Mouse (Mus musculus) frontal cortex, postnatal 14 days (tissue): ENCODE results near the gene Uncx.
A peak's percentile ranks its signal among the peaks of the same experiment; 100 is the strongest.

Experiments
- DNase-seq, 2 experiments: peaks; one replicate each; pipeline ENCODE4 v3.0.0; 2022; ENCODE audit warnings: low spot score in 2 of 2

Gene Uncx

DNA sequence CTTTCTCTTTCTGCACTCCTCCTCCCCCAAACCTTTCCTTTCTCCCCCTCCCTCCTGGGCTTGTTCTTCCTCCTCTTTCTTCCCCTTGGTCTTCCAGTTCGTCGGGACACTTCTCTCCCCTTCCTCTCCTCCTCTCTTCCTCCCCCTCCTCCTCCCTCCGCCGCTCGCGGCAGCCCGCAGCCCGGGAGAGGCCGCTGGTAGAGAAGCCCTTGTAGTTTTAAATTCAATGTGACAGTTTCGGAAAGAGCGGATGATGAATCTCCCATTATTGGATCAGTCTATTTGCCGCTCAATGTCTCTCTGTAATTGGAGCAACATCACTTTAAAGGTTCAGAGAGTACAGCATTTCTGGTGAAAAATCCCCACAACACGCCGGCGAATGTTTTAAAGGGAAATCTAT is at the start of gene Uncx:
TSS of gene Uncx (plus strand) at position 281 of the 400 bp plus-strand sequence.
- DNase-seq: no peak

DNA sequence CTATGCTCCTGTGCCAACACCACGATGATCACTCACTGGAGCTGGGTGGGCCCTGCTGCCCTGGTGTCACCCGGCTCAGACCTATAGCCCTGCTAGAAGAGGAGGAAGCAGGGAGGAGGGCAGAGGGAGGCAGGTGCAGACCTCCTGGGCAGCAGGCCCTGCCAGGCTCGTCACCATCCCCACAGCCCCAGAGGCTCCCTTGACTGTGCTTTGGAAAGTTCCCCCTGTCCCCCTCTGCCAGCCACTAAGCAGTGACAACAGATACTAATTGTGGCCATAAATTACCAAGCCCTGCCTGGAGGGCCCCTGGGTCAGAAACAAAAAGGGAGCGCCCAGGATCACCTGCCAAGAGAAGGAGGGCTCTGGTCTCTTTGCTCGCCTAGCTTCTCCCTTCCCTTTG is 49.6 kb upstream of the Uncx start:
- no peak for DNase-seq

DNA sequence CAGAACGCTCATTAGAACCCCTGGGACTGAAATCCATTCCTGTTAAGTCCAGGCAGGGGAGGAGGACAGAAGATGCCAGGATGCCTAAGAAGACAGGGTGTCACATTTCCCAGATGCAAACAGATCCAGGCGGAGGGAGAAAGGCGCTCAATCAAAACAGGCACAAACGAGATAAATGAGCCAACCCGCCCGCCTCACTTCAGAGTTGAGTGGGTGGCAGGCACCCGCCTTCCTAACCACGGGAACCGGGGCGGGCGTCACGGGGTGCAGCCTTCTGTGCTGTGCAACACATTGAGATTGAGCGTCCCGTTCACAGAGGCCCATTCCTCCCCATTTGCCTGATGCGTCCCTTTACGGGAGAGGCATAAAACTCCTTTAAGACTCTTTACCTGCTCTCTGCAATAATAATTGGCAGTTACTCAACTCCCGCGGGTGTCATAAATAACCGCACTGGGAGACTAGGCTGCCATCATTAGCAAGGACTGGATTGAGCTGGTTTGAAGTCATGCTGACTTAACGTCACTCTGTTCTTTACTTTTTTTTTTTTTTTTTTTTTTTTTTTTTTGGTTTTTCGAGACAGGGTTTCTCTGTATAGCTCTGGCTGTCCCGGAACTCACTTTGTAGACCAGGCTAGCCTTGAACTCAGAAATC is 48.1 kb upstream of the Uncx start:
- DNase-seq: no peak

DNA sequence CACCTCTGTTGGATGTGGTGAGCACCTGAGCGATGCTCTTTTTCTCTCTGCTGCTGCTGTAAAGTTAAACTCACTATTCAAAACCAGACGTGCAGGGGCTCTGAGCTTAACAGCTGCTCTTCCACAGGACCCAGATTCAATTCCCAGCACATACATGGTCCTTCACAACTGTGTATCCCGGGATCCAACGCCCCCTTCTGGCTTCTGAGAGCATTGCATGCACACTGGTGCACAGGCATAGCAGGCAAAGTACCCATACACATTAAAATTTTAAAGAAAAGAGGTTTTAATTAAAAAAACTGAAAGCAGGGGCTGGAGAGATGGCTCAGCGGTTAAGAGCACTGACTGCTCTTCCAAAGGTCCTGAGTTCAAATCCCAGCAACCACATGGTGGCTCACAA is 46.4 kb upstream of the Uncx start:
- no peak for DNase-seq

DNA sequence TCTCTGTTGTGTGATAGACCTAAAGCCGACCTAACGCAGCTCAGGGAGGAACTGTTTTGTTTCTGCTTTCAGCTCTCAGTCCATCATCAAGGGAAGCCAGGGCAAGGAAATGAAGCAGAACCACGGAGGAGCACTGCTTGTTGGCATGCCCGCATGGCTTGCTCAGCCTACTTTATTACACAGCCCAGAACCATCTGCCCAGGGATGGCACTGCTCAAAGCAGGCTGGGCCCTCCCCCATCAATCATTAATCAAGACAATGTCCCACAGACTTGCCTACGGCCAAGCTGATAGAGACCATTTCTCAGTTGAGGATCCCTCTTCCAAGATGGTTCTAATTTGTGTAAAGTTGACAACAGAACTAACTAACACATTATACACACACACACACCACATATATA is 44.5 kb upstream of the Uncx start:
- no peak for DNase-seq

GRCm38 (mm10) chr5:139502281-139502680 is 41.0 kb upstream of the Uncx start:
- DNase-seq: no peak

DNA sequence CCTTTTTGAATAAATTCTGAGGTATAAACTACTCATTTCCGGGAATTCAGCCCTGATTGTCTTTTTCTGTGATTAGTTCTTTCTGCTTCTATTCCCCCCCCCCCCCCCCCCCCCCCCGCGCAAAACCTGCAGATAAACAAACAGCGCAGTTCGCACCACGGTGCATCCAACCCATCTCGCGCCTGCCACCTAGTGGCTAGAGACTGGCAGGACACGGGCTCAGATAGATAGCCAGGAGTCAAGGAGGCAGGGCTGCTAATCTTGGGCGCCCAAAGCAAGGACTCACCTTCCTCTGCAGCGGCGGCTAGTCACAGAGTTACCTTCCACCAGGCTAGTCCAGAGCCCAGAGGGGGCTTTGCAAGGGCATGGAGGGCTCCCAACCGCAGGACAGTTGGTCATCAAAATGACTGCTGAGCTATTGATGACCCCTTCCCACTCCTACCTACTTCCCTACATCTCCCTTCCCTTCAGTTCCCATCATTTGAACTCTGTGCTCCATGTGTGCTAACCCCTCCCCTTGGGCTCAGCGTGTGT is 38.2 kb upstream of the Uncx start:
- DNase-seq: peak in 1 of 2 experiments; percentile 66

DNA sequence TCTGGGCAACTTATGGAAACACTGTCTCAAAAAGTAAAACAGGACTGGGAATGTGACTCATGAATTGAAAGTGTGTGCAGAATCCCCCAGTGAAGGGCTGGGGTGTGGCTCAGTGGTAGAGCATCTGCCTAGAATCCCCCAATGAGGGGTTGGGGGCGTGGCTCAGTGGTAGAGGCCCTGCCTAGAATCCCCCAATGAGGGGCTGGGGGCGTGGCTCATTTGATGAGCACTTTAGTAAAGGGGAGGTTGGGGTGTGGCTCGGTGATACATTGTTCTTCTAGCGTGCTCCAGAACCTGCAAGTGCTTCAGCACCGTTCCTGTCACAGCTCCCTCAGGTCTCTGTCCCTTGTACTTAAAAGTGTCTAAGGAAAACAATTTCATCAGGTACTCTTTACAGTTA is 37.1 kb upstream of the Uncx start:
- no peak for DNase-seq

- no peak for DNase-seq
These were observed 32.5 kb upstream of the Uncx start for GRCm38 (mm10) chr5:139510682-139511366.

DNA sequence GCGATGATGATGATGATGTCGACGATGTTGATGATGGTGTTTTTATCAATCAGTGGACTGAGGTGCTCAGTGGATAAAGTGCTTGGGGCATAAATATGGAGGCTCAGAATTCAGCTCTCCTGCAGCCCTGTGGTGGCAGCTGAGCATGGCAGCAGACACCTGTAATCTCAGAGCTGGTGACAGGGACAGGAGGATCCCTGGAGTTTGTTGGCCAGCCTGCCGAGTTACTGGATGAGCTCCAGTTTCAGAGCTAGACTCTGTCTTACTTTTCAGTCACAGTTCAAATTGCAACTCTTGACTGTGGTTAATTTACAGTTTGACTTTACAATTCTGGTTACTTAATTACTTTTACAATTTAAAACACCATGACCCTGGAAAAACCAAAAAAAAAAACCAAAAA is 31.1 kb upstream of the Uncx start:
- no peak for DNase-seq

DNA sequence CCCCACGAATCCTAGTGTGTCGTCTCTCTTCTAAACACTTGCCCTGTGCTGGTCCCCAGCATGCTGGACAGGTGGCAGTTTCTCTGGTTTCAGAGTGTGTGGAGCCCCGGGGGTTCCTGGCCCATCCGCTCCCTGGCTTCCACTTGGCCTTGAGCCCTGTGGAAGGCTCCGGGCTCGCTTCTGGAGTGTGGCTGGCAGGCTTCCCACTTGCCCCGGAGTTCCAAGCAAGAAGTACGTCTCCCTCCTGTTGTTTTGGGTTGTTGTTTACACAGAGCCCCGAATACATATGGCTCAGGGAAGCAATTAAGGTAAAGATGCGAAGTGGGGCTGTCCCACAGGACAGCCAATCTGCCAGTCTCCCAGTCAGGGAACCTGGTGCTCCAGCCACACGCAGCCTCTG is 27.0 kb upstream of the Uncx start:
- no peak for DNase-seq

DNA sequence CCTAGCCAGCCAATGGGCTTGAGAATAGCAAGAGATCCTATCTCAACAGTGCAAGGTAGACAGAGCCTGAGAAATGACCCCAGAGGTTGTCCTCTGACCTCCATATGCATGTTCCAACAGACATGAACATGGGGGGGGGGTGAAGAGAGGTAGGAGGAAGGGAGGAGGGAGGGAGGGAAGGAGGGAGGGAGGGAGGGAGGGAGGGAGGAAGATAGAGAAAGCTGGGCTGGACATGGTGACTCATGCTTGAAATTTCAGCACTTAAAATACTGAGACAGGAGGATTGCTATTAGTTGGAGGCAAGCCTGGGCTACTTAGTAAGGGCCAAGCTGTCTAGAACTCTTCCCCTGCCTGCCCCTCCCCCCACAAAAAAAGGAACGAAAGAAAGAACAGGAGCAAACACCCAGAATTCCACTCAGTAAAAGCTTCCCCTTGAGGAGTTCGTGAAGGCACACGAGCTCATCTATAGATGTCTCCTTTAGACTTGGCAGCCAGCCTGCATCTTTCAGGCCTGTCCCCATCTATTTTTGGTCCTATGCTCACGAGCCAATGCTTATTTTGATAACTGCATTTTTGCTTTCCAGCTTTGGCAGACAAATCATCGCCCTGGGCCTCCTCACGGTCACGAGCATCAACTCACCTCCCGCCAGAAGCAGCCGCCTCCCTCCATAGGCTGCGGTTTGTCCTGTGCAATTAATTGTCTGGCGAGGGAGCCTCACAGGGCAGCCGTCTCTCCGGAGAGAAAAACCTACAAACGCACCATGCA is 23.0 kb upstream of the Uncx start:
- DNase-seq: no peak

DNA sequence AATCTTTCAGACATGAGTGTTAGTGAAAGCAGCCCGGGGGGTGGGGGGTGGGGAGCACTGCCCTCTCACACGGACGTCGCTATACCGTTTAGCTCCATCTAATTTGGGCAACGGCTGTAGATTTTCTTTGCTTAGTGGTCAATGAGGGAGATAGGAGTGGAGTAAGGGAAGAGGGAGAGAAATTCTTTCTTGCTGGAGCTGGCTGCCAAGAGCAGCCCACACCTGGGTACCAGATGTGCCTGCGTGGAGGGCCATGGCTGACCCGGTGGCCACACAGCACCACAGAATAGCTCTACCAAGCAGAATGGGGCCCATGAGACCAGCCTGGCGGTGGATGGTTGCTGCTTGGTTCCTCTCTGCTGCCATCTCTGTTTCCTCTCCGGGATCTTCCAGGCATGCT is 21.3 kb upstream of the Uncx start:
- DNase-seq: no peak

- no peak for DNase-seq
These were observed 14.4 kb upstream of the Uncx start for GRCm38 (mm10) chr5:139528851-139529250.

GRCm38 (mm10) chr5:139535386-139535919 is 7.8 kb upstream of the Uncx start:
- DNase-seq: no peak

- DNase-seq: peak in 1 of 2 experiments; percentile 39
These were observed 6.9 kb upstream of the Uncx start for GRCm38 (mm10) chr5:139536211-139536910.

DNA sequence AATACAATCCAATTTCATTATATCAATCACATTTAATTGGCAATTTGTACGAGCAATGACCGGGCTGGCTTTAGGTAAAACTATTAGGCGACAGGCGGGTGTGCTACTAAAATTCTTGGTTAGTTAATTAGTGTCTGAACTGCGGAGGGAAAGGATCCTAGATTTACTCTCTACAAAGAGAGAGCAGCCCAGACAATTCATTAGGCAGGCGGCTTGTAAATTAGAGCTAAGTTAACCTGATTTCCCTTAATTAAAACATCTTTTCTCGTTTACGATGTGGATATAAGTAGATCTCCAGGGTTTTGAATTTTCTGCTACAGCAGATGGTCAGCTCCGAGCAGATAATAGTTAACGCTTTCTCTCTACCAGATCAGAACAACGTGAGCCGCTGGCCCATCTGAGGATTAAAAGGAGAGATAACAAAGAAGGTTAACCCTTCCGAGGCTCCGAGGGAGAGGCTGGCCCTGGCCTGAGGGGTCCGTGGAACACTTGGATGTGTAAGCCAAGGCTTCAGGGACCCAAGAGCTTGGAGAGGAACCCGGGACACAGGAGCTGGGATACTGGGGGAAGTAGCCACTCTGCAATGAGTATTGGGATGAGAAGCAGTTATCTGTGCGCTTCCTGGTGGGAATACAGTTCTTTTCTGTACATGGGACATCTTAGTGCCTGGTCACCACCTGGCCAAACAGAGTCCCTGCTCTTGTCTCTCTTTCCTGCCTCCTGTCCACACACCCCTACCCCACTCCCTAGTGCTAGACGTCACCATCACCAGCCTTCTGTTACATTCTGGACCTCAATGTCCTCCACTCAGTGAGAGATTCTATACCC is 6.2 kb upstream of the Uncx start:
- DNase-seq: no peak

DNA sequence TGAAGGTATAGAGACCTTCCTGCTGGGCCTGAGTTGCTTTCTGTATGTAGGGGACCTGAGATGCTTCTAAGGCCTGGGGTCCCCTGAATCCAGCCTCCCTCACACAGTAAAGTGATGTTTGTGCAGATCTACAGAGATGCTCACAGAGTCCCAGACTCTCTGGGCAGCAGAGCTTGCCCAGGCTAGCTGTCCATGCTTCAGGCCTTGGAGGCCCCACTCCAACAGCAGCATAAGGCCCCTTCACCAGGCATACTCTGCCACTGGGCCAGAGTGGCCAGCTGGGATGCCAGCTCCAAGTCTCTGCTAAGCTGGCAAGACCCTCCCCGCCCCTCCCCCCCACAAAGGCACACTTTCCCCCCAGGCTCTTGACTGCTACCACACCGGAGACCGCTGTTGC is 5.6 kb upstream of the Uncx start:
- DNase-seq: no peak

DNA sequence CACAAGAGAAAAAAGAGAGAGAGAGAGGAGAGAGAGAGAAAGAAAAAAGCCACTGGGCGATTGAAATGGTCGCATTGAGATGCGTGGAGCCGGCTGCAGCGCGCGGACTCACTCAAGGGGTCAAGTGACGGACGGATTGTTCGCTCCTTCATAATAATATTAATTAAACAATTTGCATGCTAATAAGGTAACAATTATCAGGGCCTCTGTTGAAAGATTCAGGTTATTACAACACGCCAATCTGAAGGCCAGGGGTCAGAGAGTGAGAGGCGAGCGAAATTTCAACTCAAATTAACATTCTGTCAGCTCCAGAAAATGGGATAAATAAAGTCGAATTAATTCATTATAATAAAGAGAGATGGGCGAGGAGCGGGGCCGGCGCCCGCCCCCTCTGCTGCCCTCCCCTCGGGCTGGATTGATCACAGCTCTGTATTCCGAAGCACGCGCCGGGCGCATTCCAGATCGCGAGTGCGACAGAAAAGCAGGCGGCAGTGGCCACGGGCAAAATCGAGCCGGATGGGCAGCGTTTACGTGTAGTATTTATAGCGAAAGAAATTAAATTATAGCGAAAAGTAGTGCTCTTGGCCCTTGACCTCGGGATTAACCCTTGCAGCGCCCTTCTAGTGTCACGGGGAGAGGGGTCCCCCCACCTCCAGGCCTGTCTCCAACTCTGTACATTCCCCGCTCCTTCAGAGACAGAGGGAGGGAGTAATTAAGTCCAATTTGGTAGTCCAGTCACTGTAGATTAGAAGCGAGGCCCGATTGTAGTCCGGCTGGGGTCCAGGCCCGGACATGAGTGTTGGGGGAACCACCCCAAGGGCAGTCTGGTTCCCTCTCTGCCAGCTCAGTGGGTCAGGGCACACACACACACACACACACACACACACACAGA is 1.9 kb upstream of the Uncx start:
- DNase-seq: no peak

DNA sequence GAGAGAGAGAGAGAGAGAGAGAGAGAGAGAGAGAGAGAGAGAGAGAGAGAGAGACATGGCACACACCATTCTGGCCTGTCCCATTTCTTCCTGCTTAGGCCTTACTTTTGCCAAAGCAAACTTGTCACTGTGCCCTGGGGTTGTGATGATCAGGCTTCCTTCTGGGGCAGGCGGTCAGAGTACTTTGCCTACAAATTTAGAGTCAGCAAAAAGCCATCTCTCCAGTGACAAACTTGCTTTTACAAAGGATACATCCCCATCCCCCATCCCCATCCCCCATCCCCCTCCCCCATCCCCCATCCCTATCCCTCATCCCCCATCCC is 1.3 kb upstream of the Uncx start:
- no peak for DNase-seq
